Mouse (Mus musculus) adrenal gland, adult 10 weeks (tissue): ENCODE measurements around the gene Rgl1. TPM values are rescaled to one million over a fixed set of nuclear protein-coding genes. Genes with fewer than 3 reads are reported as not detected.

ENCODE experiments used
- polyA plus RNA-seq: library from polyadenylated mRNA; stranded (reverse); fragments of 350-450 nt; fragmentation: Illumina TruSeq; extraction: RNeasy Lipid Tissue Mini Kit (QIAGEN cat#74804); gene quantifications from one replicate; pipeline ENCODE4 v1.2.3, GENCODE M21; 2014; ENCODE audit warnings: low read depth, low replicate concordance

Gene Rgl1
- polyA plus RNA-seq, result 14.4 TPM

DNA sequence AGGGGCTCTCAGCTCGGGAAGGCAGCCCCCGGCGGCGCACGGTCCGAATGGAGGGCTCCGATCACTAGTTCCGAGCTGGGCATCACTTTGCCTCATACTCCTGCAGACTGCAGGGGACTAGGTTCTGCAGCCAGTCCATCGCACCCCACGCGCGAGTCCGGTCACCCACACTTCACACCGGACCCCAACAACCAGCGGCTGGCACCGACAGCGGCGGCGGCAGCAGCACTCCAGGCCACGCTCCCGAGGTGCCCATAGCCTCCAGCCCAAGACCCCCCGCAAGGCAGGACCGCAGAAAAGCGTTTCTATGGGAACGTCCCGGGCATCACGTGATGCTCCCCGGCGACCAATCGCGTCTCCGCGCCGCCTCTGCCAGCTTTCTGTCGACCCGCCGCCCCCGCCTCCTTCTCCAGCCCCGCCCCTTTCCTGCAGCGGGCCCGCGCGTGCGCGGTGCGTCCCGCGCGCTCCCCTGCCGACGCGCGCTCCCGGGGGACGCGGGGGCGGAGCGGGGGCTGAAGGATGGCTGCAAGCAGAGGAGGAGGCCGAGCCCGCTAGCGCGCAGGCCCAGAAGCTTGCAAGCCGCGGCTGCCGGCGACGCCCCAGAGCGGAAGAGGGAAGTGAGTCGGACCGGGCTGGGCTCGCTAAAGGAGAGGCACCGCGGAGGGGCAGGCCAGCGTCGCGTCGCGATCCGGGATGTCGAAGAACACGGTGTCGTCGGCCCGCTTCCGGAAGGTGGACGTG, at the start of gene Rgl1, which contains the start of gene Arpc5:
Rgl1 (minus strand) TSS at position 320 of the 741 bp plus-strand sequence.
Arpc5 (plus strand) TSS at position 511 of the 741 bp plus-strand sequence.

DNA sequence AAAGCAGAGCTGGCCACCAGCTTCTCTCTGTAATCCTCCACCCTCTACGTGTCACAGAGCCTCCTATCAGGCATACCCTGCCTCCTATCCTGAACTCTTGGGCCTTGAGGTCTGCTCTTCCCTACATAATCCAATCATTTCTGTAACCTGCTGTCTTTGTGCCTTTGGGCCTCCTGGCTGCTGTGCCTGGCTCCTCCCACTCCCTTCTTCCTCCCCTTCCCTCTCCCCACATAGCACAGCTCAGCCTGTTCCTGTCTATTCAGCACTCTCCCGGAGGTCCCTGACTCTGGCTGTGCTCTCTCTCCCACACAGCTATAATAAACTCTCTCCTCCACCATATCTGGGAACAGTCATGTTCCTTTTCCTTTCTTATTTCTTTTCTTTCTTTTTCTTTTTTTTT, 33.7 kb upstream of the Rgl1 start, which contains the start of gene Ncf2:
Ncf2 (plus strand) TSS at position 298 of the 400 bp plus-strand sequence.

DNA sequence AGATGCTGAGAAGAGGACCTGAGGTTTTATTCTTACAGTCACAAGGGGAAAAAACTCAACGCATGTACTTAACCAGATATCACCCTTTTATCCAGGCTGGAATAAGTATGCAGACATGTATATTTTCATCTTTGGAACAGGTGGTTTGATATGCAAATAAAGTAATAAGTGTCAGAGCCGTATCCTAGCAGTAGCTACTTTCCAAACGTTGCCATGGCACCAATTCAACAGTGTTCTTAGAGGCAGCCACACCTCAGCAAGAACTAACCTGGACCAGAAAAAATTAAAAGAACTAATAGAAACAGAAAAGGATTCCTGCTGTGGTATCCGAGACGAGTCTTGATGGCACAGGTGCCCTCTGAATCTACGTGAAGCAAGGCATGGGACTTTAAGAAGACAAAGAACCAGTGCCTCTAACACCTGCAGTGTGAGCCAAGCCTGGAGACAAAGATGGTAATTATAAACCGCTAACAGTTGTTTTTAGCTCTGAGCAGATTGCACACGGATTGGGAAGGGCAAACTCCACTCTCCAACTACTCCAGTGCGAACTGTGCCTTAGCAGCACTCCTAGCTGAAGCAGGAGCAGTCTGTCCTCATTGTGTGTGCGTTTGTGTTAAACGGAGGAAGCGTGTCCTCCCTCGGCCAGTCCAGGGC, 15.7 kb downstream of the Rgl1 start, which contains the start of gene Apobec4:
Apobec4 (plus strand) TSS at position 240 of the 654 bp plus-strand sequence.

Other genes with a start within 250 kb of the Rgl1 start
- gene Apobec4, start 15.8 kb downstream of the Rgl1 start, polyA plus RNA-seq, result not detected
- gene Arpc5, start 191 bp upstream of the Rgl1 start, polyA plus RNA-seq, result 294 TPM
- gene Ncf2, start 33.8 kb upstream of the Rgl1 start, polyA plus RNA-seq, result 4.8 TPM
- 45.7 TPM for gene Smg7, start 136.3 kb upstream of the Rgl1 start, polyA plus RNA-seq
- gene Nmnat2, start 188.6 kb upstream of the Rgl1 start, polyA plus RNA-seq, result 0.47 TPM